In genomic region chr14:105892941-105893622, GRCm38 (mm10) we compare ENCODE assay signal across 8 mouse cellular contexts. TPM values are rescaled to one million over a fixed set of nuclear protein-coding genes. Genes with fewer than 3 reads are reported as not detected.
DNase-seq lines count a peak whose midpoint lies in the region; ATAC-seq and TF ChIP-seq lines count a peak whose summit lies in the region.

No protein-coding gene starts in this region.

- peaks cover 21% of the 10 kb centered on the region for H3K36me3 ChIP-seq in embryonic facial prominence, embryonic 14.5 days (ENCODE audit: control insufficient read depth, insufficient read depth, low read length)
- 0 out of 2 replicates have a peak, but pooled peaks cover 8% of the 10 kb centered on the region for H3K36me3 ChIP-seq in heart, embryonic 15.5 days
- peaks cover 17% of the 10 kb centered on the region for H3K36me3 ChIP-seq in small intestine, adult 2 months (ENCODE audit: control insufficient read depth, insufficient read depth, low read length)

- DNase-seq in 3134 (ENCODE audit: extremely low read depth, insufficient read length, low spot score) (peak; percentile 54), adipocyte (ENCODE audit: low spot score) (peak; percentile 55)
- no peak for DNase-seq in embryonic facial prominence, embryonic 14.5 days (ENCODE audit: low spot score)
- DNase-seq in layer of hippocampus, postnatal 10 days (ENCODE audit: low spot score in 2 of 2) = peak; percentile 51 to 60
- DNase-seq in mesoderm, embryonic 11.5 days (ENCODE audit: low read depth, low spot score) = peak; percentile 8
- no peak for DNase-seq in spleen, adult 12 weeks (ENCODE audit: low spot score)

- H3K9ac ChIP-seq in embryonic facial prominence, embryonic 14.5 days (ENCODE audit: low read depth, low read length) = peak overlapping the region; percentile 97
- peak overlapping the region; percentile 89 for H3K9ac ChIP-seq in heart, embryonic 15.5 days

- WGBS in embryonic facial prominence, embryonic 14.5 days = 35% methylated on average over 24 of the region's 24 CpGs
- WGBS in heart, embryonic 15.5 days = 29% methylated on average over 24 of the region's 24 CpGs
- 61% methylated on average over 24 of the region's 24 CpGs for WGBS in small intestine, adult 2 months

- peaks cover 30% of the 10 kb centered on the region for H3K4me1 ChIP-seq in embryonic facial prominence, embryonic 14.5 days (ENCODE audit: control insufficient read depth, insufficient read depth, low read length)
- H3K4me1 ChIP-seq in heart, embryonic 15.5 days (replicated peaks) = peaks cover 27% of the 10 kb centered on the region
- H3K4me1 ChIP-seq in small intestine, adult 2 months (ENCODE audit: control insufficient read depth, insufficient read depth, insufficient read length, low read length) = no peaks in the 10 kb centered on the region; the same call in none of the 2 replicates

- H3K9me3 ChIP-seq in embryonic facial prominence, embryonic 14.5 days (ENCODE audit: control insufficient read depth, low read length) = no peaks in the 10 kb centered on the region
- no peaks in the 10 kb centered on the region for H3K9me3 ChIP-seq in heart, embryonic 15.5 days (replicated peaks)

- no peak for TF ChIP-seq CTCF in small intestine, adult 2 months (IDR thresholded peaks at IDR 0.05; ENCODE audit: extremely low read depth, insufficient read length, insufficient replicate concordance, low read depth, low read length)

- peak overlapping the region; percentile 98 for H3K4me2 ChIP-seq in embryonic facial prominence, embryonic 14.5 days (ENCODE audit: low read depth, low read length)
- peak overlapping the region; percentile 92 for H3K4me2 ChIP-seq in heart, embryonic 15.5 days

- ATAC-seq in embryonic facial prominence, embryonic 14.5 days (ENCODE audit: low read depth) = no peak
- ATAC-seq in heart, embryonic 15.5 days (replicated peaks; ENCODE audit: insufficient number of reproducible peaks, insufficient read depth, low FRiP score, low read depth) = no peak

- H3K4me3 ChIP-seq in embryonic facial prominence, embryonic 14.5 days (ENCODE audit: low read depth, low read length) = peak overlapping the region; percentile 77
- H3K4me3 ChIP-seq in heart, embryonic 15.5 days = peak overlapping the region; percentile 74
- peak overlapping the region; percentile 55 for H3K4me3 ChIP-seq in small intestine, adult 2 months (ENCODE audit: low read depth, low read length)

- H3K27me3 ChIP-seq in embryonic facial prominence, embryonic 14.5 days (replicated peaks; ENCODE audit: control insufficient read depth, insufficient read depth, low read length) = no peaks in the 10 kb centered on the region
- H3K27me3 ChIP-seq in heart, embryonic 15.5 days = no peaks in the 10 kb centered on the region
- H3K27me3 ChIP-seq in small intestine, adult 2 months (ENCODE audit: control insufficient read depth, insufficient read depth, low read length) = no peaks in the 10 kb centered on the region

- TF ChIP-seq POLR2A in small intestine, adult 2 months (IDR thresholded peaks at IDR 0.05; ENCODE audit: low read depth, low read length) = no peak

- H3K27ac ChIP-seq in embryonic facial prominence, embryonic 14.5 days (replicated peaks; ENCODE audit: low read depth, low read length) = peak overlapping the region; percentile 39; the same call in 1 of the 2 replicates
- H3K27ac ChIP-seq in heart, embryonic 15.5 days = peak overlapping the region; percentile 100
- H3K27ac ChIP-seq in small intestine, adult 2 months (ENCODE audit: insufficient read depth, low read depth, low read length) = peak overlapping the region; percentile 43

RNA-seq across cellular contexts. Expression of gene Spry2, which starts 3.5 kb away (rescaled TPM):
- 53.9 and 65.2 TPM in 2 replicates for polyA plus RNA-seq in embryonic facial prominence, embryonic 14.5 days (2014; fragmentation: Nextera tagmentation; extraction: Ambion mirVana)
- 43.2 and 72.3 TPM in 2 replicates for polyA plus RNA-seq in heart, embryonic 15.5 days (2015; fragmentation: Nextera tagmentation; extraction: Ambion mirVana)
- 10 to 100 TPM; 70.6 to 72.6 TPM for total RNA-seq in layer of hippocampus, postnatal 10 days (2021)
- polyA plus RNA-seq in small intestine, adult 2 months (2012; rRNA removed) = 5.6 and 11.6 TPM in 2 replicates

Comparison
In these comparisons a context has a peak if more than half of its experiments do, and no peak if none do; other contexts are left out.
1. DNase-seq: peak in 3134 (single experiment), adipocyte (single experiment), layer of hippocampus, postnatal 10 days (2 of 2) and mesoderm, embryonic 11.5 days (single experiment); none in embryonic facial prominence, embryonic 14.5 days (single experiment) and spleen, adult 12 weeks (single experiment).
2. H3K27ac ChIP-seq: peak in every context shown above with its lines; median percentile 100 in heart, embryonic 15.5 days; 43 in small intestine, adult 2 months; 39 in embryonic facial prominence, embryonic 14.5 days.
3. Peak in every context shown above with its lines, with median percentiles within 50 percentile points of each other: H3K4me3 ChIP-seq.